Mouse (Mus musculus): Measurements from ENCODE around the gene Cnnm3. TPM values are rescaled to one million over a fixed set of nuclear protein-coding genes. Genes with fewer than 3 reads are reported as not detected.

The Cnnm3 gene
- polyA plus RNA-seq, 1 experiment, result 46.2 TPM

GRCm38 (mm10) chr1:36547981-36548598 lies 36.4 kb downstream of the Cnnm3 start:
- peak; percentile 51 to 59 for DNase-seq
- Histone ChIP-seq H3K4me1 (ENCODE audit: control insufficient read depth, insufficient read depth, low read length) (peaks cover 34% of the 10 kb centered on the region), H3K4me3 (replicated peaks; ENCODE audit: insufficient read depth, low read depth, low read length) (no peak overlapping the region), H3K27ac (ENCODE audit: insufficient read depth, low read length) (no peak overlapping the region), H3K27me3 (ENCODE audit: control insufficient read depth, insufficient read depth, low read length) (no peaks in the 10 kb centered on the region)
- no peak for TF ChIP-seq POLR2A (IDR thresholded peaks at IDR 0.05; ENCODE audit: borderline replicate concordance, insufficient read depth, low read length)
- no peak for TF ChIP-seq CTCF (IDR thresholded peaks at IDR 0.05; ENCODE audit: borderline replicate concordance, insufficient read depth, low read depth, low read length)
- WGBS, result 24% methylated on average over 9 of the region's 9 CpGs

- DNase-seq, result no peak
- no peak overlapping the region for H3K4me3 ChIP-seq (replicated peaks; ENCODE audit: insufficient read depth, low read depth, low read length)
- WGBS, result 57% methylated on average over 8 of the region's 8 CpGs
- TF ChIP-seq POLR2A (IDR thresholded peaks at IDR 0.05; ENCODE audit: borderline replicate concordance, insufficient read depth, low read length), result no peak
- TF ChIP-seq CTCF (IDR thresholded peaks at IDR 0.05; ENCODE audit: borderline replicate concordance, insufficient read depth, low read depth, low read length), result no peak
- no peak overlapping the region for H3K27ac ChIP-seq (ENCODE audit: insufficient read depth, low read length)
- peaks cover 41% of the 10 kb centered on the region for H3K4me1 ChIP-seq (ENCODE audit: control insufficient read depth, insufficient read depth, low read length)
- no peaks in the 10 kb centered on the region for H3K27me3 ChIP-seq (ENCODE audit: control insufficient read depth, insufficient read depth, low read length)
Measured at GRCm38 (mm10) chr1:36548771-36549170, 37.1 kb downstream of the Cnnm3 start.

- no peak for TF ChIP-seq CTCF (IDR thresholded peaks at IDR 0.05; ENCODE audit: borderline replicate concordance, insufficient read depth, low read depth, low read length)
- no peak for TF ChIP-seq POLR2A (IDR thresholded peaks at IDR 0.05; ENCODE audit: borderline replicate concordance, insufficient read depth, low read length)
- H3K27ac ChIP-seq (ENCODE audit: insufficient read depth, low read length), result no peak overlapping the region
- no peak overlapping the region for H3K4me3 ChIP-seq (replicated peaks; ENCODE audit: insufficient read depth, low read depth, low read length)
- no peak for DNase-seq
- peaks cover 45% of the 10 kb centered on the region for H3K4me1 ChIP-seq (ENCODE audit: control insufficient read depth, insufficient read depth, low read length)
- WGBS, result 62% methylated on average over 18 of the region's 18 CpGs
- no peaks in the 10 kb centered on the region for H3K27me3 ChIP-seq (ENCODE audit: control insufficient read depth, insufficient read depth, low read length)
Measured at GRCm38 (mm10) chr1:36549491-36549890, 37.8 kb downstream of the Cnnm3 start.

GRCm38 (mm10) chr1:36550075-36550863 lies 38.6 kb downstream of the Cnnm3 start:
- H3K4me1 ChIP-seq (ENCODE audit: control insufficient read depth, insufficient read depth, low read length), result peaks cover 53% of the 10 kb centered on the region
- peak; percentile 71 to 76 for DNase-seq
- no peaks in the 10 kb centered on the region for H3K27me3 ChIP-seq (ENCODE audit: control insufficient read depth, insufficient read depth, low read length)
- no peak overlapping the region for H3K27ac ChIP-seq (ENCODE audit: insufficient read depth, low read length)
- TF ChIP-seq CTCF (IDR thresholded peaks at IDR 0.05; ENCODE audit: borderline replicate concordance, insufficient read depth, low read depth, low read length) (peak; percentile 77), POLR2A (IDR thresholded peaks at IDR 0.05; ENCODE audit: borderline replicate concordance, insufficient read depth, low read length) (no peak)
- H3K4me3 ChIP-seq (replicated peaks; ENCODE audit: insufficient read depth, low read depth, low read length), result no peak overlapping the region
- 34% methylated on average over 20 of the region's 20 CpGs for WGBS

DNA sequence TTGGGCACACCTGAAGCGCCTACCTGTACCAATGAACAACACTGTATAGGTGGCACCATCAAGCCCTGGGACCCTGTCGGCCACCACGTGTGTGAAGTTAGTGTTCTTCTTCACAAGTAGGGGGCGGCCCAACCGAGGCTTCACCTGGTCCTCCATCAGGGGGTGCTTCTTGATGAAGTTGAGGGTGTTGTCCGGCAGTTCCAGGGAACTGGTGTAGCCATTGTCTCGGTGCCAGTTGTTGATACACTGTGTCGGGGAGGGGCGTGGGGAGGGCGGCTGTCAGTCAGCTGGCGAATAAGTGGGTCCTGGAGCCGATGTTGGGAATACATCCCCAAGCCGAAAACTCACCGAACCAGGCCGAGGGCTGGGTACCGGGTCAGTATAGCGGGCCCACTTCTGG lies 40.2 kb downstream of the Cnnm3 start:
- Histone ChIP-seq H3K4me3 (replicated peaks; ENCODE audit: insufficient read depth, low read depth, low read length) (no peak overlapping the region), H3K27ac (ENCODE audit: insufficient read depth, low read length) (peak overlapping the region; percentile 74), H3K27me3 (ENCODE audit: control insufficient read depth, insufficient read depth, low read length) (no peaks in the 10 kb centered on the region), H3K4me1 (ENCODE audit: control insufficient read depth, insufficient read depth, low read length) (peaks cover 59% of the 10 kb centered on the region)
- TF ChIP-seq CTCF (IDR thresholded peaks at IDR 0.05; ENCODE audit: borderline replicate concordance, insufficient read depth, low read depth, low read length) (no peak), POLR2A (IDR thresholded peaks at IDR 0.05; ENCODE audit: borderline replicate concordance, insufficient read depth, low read length) (no peak)
- 56% methylated on average over 17 of the region's 17 CpGs for WGBS
- DNase-seq, result no peak

DNA sequence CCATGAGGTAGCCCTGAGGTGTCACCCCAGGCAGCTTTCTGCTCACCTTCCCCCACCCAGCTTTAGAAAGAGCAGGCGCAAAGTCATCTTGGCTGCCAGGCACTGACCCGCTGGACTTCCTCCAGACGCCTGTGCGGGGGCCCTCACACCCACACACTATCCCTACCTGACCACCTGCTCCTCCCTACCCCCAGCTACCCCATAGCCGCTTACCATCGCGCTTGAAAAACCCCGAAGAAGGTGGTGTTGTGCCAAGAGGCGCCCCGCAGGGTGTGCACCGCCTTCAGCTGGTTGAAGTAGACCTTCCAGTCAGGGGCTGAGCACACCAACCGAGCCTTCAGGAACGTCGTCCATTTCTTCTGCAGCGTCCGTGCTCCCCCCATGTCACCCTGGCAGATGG lies 40.8 kb downstream of the Cnnm3 start:
- peak overlapping the region; percentile 6 for H3K4me3 ChIP-seq (replicated peaks; ENCODE audit: insufficient read depth, low read depth, low read length)
- peaks cover 56% of the 10 kb centered on the region for H3K4me1 ChIP-seq (ENCODE audit: control insufficient read depth, insufficient read depth, low read length)
- DNase-seq, result peak; percentile 89
- H3K27me3 ChIP-seq (ENCODE audit: control insufficient read depth, insufficient read depth, low read length), result no peaks in the 10 kb centered on the region
- H3K27ac ChIP-seq (ENCODE audit: insufficient read depth, low read length), result peak overlapping the region; percentile 74
- TF ChIP-seq CTCF (IDR thresholded peaks at IDR 0.05; ENCODE audit: borderline replicate concordance, insufficient read depth, low read depth, low read length), result no peak
- 0 out of 2 replicates have a peak, but pooled peaks have one; percentile 9 for TF ChIP-seq POLR2A (IDR thresholded peaks at IDR 0.05; ENCODE audit: borderline replicate concordance, insufficient read depth, low read length)
- 20% methylated on average over 16 of the region's 16 CpGs for WGBS

- Histone ChIP-seq H3K4me1 (ENCODE audit: control insufficient read depth, insufficient read depth, low read length) (peaks cover 56% of the 10 kb centered on the region), H3K27ac (ENCODE audit: insufficient read depth, low read length) (peak overlapping the region; percentile 84), H3K27me3 (ENCODE audit: control insufficient read depth, insufficient read depth, low read length) (no peaks in the 10 kb centered on the region), H3K4me3 (replicated peaks; ENCODE audit: insufficient read depth, low read depth, low read length) (peak overlapping the region; percentile 39)
- TF ChIP-seq CTCF (IDR thresholded peaks at IDR 0.05; ENCODE audit: borderline replicate concordance, insufficient read depth, low read depth, low read length) (no peak), POLR2A (IDR thresholded peaks at IDR 0.05; ENCODE audit: borderline replicate concordance, insufficient read depth, low read length) (no peak)
- peak in 1 of 2 experiments; percentile 35 for DNase-seq
- 32% methylated on average over 21 of the region's 21 CpGs for WGBS
Measured at GRCm38 (mm10) chr1:36554633-36555399, 43.1 kb downstream of the Cnnm3 start.
